Mouse (Mus musculus): Measurements from ENCODE around the gene Otud7a. TPM values are rescaled to one million over a fixed set of nuclear protein-coding genes. Genes with fewer than 3 reads are reported as not detected.
A peak's percentile ranks its signal among the peaks of the same experiment; 100 is the strongest.

Gene Otud7a
- total RNA-seq, 4 experiments from 2014 or later = not detected

- DNase-seq (ENCODE audit: low spot score in 2 of 2) = no peak
Observed at GRCm38 (mm10) chr7:63697921-63698320, 253.4 kb downstream of the Otud7a start.

DNA sequence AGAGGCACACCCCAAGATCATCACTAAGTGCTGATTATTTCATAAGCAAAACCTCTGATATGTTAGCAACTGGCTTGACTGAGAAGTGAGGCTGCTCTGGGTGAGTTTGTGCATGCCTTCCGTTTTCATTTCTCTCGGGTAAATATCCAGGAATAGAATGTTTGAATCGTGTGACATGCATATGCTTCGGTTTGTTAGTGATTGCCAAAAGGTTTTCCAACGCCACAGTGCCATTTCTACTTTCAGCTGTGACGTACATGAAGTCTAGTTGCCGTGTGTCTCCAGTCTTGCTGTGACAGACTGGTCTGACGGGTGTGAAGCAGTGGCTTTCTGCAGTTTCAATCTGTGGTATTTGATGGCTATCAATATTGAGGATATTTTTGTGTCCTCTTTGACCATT lies 273.4 kb downstream of the Otud7a start:
- no peak for DNase-seq (ENCODE audit: low spot score in 2 of 2)

- DNase-seq (ENCODE audit: low spot score in 2 of 2) = no peak
Observed at GRCm38 (mm10) chr7:63719183-63719944, 274.8 kb downstream of the Otud7a start.

DNA sequence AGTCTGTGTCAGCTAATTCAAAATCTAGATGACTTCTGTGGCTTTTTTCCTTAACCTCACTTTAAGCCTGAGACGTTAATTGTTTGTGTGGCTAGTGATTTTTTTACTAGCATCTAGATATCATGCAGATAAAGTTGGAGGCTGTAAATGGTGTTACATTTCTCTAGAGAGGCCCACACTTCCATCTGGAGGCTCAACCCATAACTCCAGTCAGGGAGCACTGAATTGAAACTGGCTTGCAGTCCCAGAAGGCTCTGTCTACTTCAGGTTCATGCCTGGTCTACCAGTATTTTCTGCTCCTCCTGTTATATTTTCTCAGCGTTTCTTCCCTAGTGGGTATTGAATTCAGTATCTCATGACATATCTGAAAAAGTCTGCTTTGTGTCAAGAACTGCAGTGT lies 276.1 kb downstream of the Otud7a start:
- DNase-seq (ENCODE audit: low spot score in 2 of 2) = no peak

GRCm38 (mm10) chr7:63725040-63725729 lies 280.6 kb downstream of the Otud7a start:
- DNase-seq (ENCODE audit: low spot score in 2 of 2) = no peak

DNA sequence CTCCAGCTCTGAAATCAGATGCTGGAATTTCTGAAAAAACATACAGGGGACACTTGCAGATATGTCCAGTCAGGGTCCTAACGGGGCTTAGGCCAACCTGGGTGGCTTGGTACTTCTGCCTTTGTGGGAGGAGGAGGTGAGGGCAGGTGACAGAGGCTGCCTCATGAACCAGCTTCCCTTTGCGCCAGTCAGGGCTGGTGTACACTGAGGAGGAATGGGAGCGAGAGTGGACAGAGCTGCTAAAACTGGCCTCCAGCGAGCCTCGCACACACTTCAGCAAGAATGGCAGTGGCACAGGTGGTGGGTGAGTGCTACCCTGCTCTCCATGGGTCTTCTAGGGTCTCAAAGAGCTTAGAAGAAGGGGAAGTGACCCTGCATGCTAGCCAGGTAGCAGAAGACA lies 285.1 kb downstream of the Otud7a start:
- DNase-seq (ENCODE audit: low spot score in 2 of 2) = no peak

- DNase-seq (ENCODE audit: low spot score in 2 of 2) = no peak
Observed at GRCm38 (mm10) chr7:63730012-63730411, 285.5 kb downstream of the Otud7a start.

DNA sequence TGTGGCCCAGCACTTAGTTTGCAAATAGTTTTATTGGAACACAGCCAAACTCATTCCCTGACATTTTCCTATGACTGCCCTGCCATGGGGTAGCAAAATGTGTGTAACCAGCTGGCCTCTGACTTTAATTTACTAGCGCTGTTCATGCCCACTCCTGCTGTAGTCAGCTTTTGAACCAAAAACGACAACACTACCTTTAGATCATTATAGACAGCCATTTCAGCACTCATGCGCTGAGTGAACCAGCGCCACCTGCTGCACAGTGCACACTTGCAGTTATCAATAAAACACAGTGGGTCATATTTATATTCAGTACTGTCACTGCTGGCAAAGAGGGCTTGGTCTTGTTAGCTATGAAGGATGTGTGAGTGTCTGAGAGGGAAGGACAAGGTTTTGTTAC lies 293.2 kb downstream of the Otud7a start:
- no peak for DNase-seq (ENCODE audit: low spot score in 2 of 2)

- no peak for DNase-seq (ENCODE audit: low spot score in 2 of 2)
Observed at GRCm38 (mm10) chr7:63738142-63738541, 293.6 kb downstream of the Otud7a start.

DNA sequence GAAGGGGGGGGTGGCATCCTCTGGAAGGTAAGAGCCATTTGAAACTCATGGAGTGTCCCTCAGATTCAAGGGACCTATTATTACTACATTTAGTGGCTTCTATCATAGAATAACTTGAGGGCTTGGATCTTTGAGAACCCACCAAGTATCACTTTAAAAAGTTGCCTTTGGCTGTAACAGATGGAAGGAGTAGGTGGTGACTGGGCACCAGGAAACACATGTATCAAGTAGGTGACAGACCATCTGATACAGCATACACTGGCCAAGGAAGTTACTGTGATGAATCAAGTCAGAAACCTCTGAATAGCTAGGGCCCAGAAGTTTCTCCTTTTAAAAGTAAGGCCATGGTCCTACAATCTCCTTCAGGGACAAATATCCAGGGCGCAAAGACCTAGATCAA lies 298.6 kb downstream of the Otud7a start:
- no peak for DNase-seq (ENCODE audit: low spot score in 2 of 2)

DNA sequence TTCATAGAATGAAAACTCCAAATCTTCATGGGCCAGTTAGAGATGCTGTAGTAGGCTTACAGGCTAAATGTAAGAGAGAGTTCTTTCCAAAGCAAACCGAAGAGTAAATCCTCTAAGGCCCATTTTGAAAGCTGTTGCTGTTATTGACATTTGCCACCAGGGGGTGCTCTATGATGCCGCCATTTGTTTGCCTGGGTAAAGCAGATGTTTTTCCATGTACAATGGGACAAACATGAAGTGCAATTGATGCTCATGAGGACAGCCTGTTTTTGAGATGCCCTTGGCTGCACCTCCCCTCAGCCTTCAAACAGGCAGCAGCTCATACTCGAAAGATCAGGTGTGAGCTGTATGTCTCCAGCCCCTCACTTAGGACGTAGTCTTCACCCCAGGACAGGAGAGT lies 307.5 kb downstream of the Otud7a start:
- DNase-seq (ENCODE audit: low spot score in 2 of 2) = no peak

GRCm38 (mm10) chr7:63753274-63753751 lies 308.8 kb downstream of the Otud7a start:
- peak in 1 of 2 experiments; percentile 7 for DNase-seq (ENCODE audit: low spot score in 2 of 2)

DNA sequence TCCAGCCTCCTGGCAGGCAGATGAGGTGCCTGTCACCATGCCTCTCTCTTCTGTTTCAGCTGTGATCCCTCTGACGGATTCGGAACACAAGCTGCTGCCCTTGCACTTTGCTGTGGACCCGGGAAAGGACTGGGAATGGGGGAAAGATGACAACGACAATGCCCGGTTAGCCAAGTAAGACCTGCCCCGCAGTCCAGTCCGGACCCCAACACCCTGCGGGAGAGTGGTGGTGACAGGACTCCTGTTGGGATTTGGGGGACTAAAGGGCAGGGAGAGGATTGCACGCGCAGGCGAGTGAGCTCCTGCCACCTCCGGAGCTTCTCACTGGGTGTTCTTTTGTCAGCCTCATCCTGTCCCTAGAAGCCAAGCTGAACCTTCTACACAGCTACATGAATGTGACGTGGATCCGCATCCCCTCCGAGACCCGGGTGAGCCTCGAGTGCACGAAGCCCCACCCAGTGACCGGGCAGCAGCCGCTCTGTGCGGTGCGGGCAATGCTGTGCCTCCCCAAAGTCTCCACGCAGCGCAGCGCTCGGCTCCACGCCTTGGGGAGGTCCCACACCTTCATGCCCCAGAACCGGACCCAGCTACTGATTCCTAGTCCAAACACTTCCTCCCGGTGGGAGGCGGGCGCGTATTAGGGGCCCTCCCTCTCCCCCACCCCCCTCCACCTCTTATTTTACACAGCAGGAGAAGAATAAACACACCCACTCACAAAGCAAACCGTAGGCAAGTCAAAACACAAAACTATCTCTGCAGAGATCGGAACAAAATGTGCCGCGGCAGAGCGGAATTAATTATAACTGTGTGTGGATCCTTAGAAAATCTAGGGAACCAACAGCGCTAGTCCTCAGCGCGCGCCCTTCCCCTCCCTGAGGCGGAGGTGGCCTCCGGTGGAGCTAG lies 310.3 kb downstream of the Otud7a start:
- no peak for DNase-seq (ENCODE audit: low spot score in 2 of 2)

DNA sequence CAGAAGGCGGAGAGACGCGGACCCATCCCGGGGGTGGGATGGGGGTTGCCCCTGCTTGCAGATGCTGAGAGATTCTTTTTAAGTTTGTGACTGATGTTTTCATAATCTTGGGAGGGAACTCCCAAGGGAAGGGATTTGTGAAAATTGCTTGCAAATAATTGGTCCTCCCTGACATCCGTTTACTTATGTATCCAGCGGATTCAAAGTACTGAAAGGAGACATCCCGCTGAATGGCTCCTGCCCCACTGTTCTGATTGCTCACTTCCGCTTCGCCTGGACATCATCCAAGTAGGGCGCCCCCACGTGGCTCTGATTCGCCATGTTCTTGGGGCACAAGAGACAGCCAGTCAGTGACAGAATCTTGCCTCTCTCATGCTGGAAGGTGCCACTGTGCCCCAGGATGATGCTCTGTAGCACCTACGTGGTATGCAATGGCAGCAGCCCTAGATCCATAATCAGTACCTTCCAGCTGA lies 311.0 kb downstream of the Otud7a start:
- DNase-seq (ENCODE audit: low spot score in 2 of 2) = peak; percentile 73 to 78

DNA sequence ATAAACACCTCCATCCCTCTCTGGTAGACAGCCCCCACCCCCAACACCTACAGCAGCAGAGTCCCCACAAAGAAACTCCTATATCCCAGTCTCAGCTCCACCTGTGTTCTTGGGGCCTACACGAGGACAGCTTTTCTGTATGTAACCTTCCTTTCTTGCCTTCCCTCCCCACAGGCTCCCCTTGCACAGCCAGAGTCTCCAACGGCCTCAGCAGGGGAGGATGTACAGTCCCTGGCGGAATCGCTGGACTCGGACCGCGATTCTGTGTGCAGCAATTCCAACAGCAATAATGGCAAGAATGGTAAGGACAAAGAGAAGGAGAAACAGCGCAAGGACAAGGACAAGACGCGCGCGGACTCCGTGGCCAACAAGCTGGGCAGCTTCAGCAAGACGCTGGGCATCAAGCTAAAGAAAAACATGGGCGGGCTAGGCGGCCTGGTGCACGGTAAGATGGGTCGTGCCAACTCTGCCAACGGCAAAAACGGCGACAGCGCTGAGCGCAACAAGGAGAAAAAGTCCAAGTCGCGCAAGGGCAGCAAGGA lies 312.7 kb downstream of the Otud7a start:
- DNase-seq (ENCODE audit: low spot score in 2 of 2) = no peak

DNA sequence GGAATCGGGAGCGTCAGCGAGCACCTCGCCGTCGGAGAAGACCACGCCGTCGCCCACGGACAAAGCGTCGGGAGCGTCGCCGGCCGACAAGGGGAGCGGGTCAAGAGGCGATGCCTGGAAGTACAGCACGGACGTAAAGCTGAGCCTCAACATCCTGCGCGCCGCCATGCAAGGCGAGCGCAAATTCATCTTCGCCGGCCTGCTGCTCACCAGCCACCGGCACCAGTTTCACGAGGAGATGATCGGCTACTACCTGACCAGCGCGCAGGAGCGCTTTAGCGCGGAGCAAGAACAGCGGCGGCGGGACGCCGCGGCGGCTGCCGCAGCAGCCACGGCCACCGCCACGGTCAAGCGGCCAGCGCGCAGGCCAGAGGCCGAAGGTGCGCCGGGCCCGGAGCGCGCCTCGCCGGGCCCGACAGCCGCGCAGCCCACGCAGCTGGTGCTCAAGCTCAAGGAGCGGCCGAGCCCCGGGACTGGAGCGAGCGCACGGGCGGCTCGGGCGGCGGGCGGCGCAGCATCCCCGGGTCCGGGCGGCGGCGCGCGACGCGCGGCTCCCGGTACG lies 313.2 kb downstream of the Otud7a start:
- DNase-seq (ENCODE audit: low spot score in 2 of 2) = no peak

GRCm38 (mm10) chr7:63758240-63758826 lies 313.8 kb downstream of the Otud7a start:
- no peak for DNase-seq (ENCODE audit: low spot score in 2 of 2)

- no peak for DNase-seq (ENCODE audit: low spot score in 2 of 2)
Observed at GRCm38 (mm10) chr7:63759606-63760005, 315.1 kb downstream of the Otud7a start.

DNA sequence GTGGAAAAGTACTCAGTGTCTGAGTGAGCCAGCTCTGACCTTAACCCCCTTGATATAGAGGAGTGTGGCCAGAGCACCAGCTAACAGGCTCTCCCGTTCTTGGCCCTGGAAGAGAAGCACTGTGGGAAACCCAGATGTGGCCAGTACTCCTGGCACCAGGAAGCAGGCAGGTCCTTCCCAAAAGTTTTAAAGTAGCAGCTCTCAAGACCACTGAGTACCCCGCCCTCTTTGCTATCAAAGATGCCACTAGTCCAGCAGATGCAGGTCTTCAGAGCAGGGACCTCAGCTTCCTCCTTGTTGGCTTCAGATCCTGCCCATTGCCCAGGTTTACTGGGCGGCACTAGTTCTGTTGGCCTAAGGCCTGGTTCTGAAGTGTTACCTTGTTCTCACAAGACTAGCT lies 318.0 kb downstream of the Otud7a start:
- no peak for DNase-seq (ENCODE audit: low spot score in 2 of 2)

- no peak for DNase-seq (ENCODE audit: low spot score in 2 of 2)
Observed at GRCm38 (mm10) chr7:63768398-63769029, 324.0 kb downstream of the Otud7a start.

Data from gastrocnemius, adult 8-10 months (tissue).